Mouse (Mus musculus): ENCODE results near the gene Chid1. TPM values are rescaled to one million over a fixed set of nuclear protein-coding genes. Genes with fewer than 3 reads are reported as not detected.

The Chid1 gene
- total RNA-seq, 2 experiments from 2014 or later: 83.1 to 85.1 TPM

GRCm38 (mm10) chr7:141544654-141545053, 5.0 kb upstream of the Chid1 start:
- DNase-seq (ENCODE audit: low spot score in 2 of 2): peak in 1 of 2 experiments; percentile 57
- H3K4me3 ChIP-seq: no peak overlapping the region
- no peak for TF ChIP-seq CTCF (conservative IDR thresholded peaks at IDR 0.05)
- H3K27ac ChIP-seq: peak overlapping the region; percentile 43

- TF ChIP-seq CTCF (conservative IDR thresholded peaks at IDR 0.05): no peak
- Histone ChIP-seq H3K4me3 (no peak overlapping the region), H3K27ac (no peak overlapping the region)
- no peak for DNase-seq (ENCODE audit: low spot score in 2 of 2)
Observed at GRCm38 (mm10) chr7:141542588-141542987, 2.9 kb upstream of the Chid1 start.

- TF ChIP-seq CTCF (conservative IDR thresholded peaks at IDR 0.05): no peak
- no peak for DNase-seq (ENCODE audit: low spot score in 2 of 2)
- Histone ChIP-seq H3K27ac (no peak overlapping the region), H3K4me3 (no peak overlapping the region)
Observed at GRCm38 (mm10) chr7:141541681-141542080, 2.0 kb upstream of the Chid1 start.

- DNase-seq (ENCODE audit: low spot score in 2 of 2): peak; percentile 75 to 88
- Histone ChIP-seq H3K4me3 (peak overlapping the region; percentile 85), H3K27ac (peak overlapping the region; percentile 95)
- TF ChIP-seq CTCF (conservative IDR thresholded peaks at IDR 0.05): no peak
Observed at GRCm38 (mm10) chr7:141540312-141541081, 840 bp upstream of the Chid1 start.

- Histone ChIP-seq H3K4me3 (peak overlapping the region; percentile 85), H3K27ac (peak overlapping the region; percentile 95)
- TF ChIP-seq CTCF (conservative IDR thresholded peaks at IDR 0.05): no peak
- no peak for DNase-seq (ENCODE audit: low spot score in 2 of 2)
Observed at GRCm38 (mm10) chr7:141538852-141539555, 653 bp downstream of the Chid1 start.

GRCm38 (mm10) chr7:141535570-141535969, 4.1 kb downstream of the Chid1 start:
- no peak for TF ChIP-seq CTCF (conservative IDR thresholded peaks at IDR 0.05)
- no peak overlapping the region for H3K4me3 ChIP-seq
- DNase-seq (ENCODE audit: low spot score in 2 of 2): no peak
- H3K27ac ChIP-seq: no peak overlapping the region

GRCm38 (mm10) chr7:141525580-141525925, 14.1 kb downstream of the Chid1 start:
- Histone ChIP-seq H3K4me3 (no peak overlapping the region), H3K27ac (peak overlapping the region; percentile 15; the same call in 1 of the 2 replicates)
- no peak; the same call in 1 of the 2 replicates for TF ChIP-seq CTCF (conservative IDR thresholded peaks at IDR 0.05)
- DNase-seq (ENCODE audit: low spot score in 2 of 2): no peak

GRCm38 (mm10) chr7:141524760-141525579, 14.7 kb downstream of the Chid1 start:
- H3K27ac ChIP-seq: no peak overlapping the region
- TF ChIP-seq CTCF (conservative IDR thresholded peaks at IDR 0.05): peak; percentile 95
- peak; percentile 75 to 80 for DNase-seq (ENCODE audit: low spot score in 2 of 2)
- no peak overlapping the region for H3K4me3 ChIP-seq

- Histone ChIP-seq H3K4me3 (no peak overlapping the region), H3K27ac (no peak overlapping the region)
- DNase-seq (ENCODE audit: low spot score in 2 of 2): no peak
- TF ChIP-seq CTCF (conservative IDR thresholded peaks at IDR 0.05): no peak
Observed at GRCm38 (mm10) chr7:141524271-141524670, 15.4 kb downstream of the Chid1 start.

GRCm38 (mm10) chr7:141523007-141523406, 16.6 kb downstream of the Chid1 start:
- DNase-seq (ENCODE audit: low spot score in 2 of 2): no peak
- no peak for TF ChIP-seq CTCF (conservative IDR thresholded peaks at IDR 0.05)
- Histone ChIP-seq H3K4me3 (no peak overlapping the region), H3K27ac (no peak overlapping the region)

- H3K27ac ChIP-seq: no peak overlapping the region; the same call in 1 of the 2 replicates
- no peak for DNase-seq (ENCODE audit: low spot score in 2 of 2)
- no peak overlapping the region for H3K4me3 ChIP-seq
- no peak for TF ChIP-seq CTCF (conservative IDR thresholded peaks at IDR 0.05)
Observed at GRCm38 (mm10) chr7:141519795-141520194, 19.9 kb downstream of the Chid1 start.

- DNase-seq (ENCODE audit: low spot score in 2 of 2): no peak
- TF ChIP-seq CTCF (conservative IDR thresholded peaks at IDR 0.05): no peak
- H3K4me3 ChIP-seq: no peak overlapping the region
- H3K27ac ChIP-seq: peak overlapping the region; percentile 23; the same call in 1 of the 2 replicates
Observed at GRCm38 (mm10) chr7:141518926-141519325, 20.7 kb downstream of the Chid1 start.

GRCm38 (mm10) chr7:141518296-141518695, 21.4 kb downstream of the Chid1 start:
- DNase-seq (ENCODE audit: low spot score in 2 of 2): no peak
- H3K27ac ChIP-seq: no peak overlapping the region; the same call in 1 of the 2 replicates
- no peak overlapping the region for H3K4me3 ChIP-seq
- no peak for TF ChIP-seq CTCF (conservative IDR thresholded peaks at IDR 0.05)

Measured in layer of hippocampus, adult 2 months (tissue).